Mouse (Mus musculus) layer of hippocampus, adult 2 months (tissue): ENCODE results near the gene Rplp2. TPM values are rescaled to one million over a fixed set of nuclear protein-coding genes. Genes with fewer than 3 reads are reported as not detected.

Source experiments
- DNase-seq, 2 experiments: peaks; one replicate each; pipeline ENCODE4 v3.0.0; 2022; ENCODE audit warnings: low spot score in 2 of 2
- H3K27ac ChIP-seq: fragments of 200-600 bp; 2 replicates; pipeline ENCODE4 v1.8.1; 2022
- H3K4me3 ChIP-seq: fragments of 200-600 bp; 2 replicates; pipeline ENCODE4 v1.8.1; 2022; ENCODE audit warnings: mild to moderate bottlenecking
- CTCF ChIP-seq: fragments of 200-600 bp; conservative IDR thresholded peaks from 2 replicates; pipeline ENCODE4 v1.8.1; 2022; ENCODE audit warnings: antibody characterized with exemption, mild to moderate bottlenecking, moderate library complexity
- total RNA-seq, 2 experiments: library from RNA; stranded (reverse); gene quantifications; 2 replicates each; pipeline ENCODE4 v1.2.3; 2021

The Rplp2 gene
- total RNA-seq, 2 experiments from 2014 or later, result 548 to 575 TPM

DNA sequence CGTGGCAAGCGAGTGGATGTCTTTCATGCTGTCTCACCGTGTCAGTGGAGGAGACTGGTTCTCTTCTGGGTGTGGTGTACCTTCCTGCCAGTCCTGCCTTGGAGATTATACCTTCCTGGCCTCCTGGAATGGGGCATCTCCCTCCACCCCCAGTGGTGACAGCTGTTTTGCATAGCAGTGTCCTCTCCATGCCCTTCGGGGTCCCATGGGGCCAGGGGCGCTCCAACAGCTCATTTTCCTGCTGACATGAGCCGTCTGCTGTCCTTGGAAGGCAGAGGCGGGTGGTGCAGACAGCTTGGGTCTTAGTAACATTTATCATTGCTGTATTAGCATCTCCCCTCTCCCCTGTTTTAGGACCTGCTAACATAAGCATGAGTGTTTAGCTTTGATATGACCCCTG, 40.0 kb downstream of the Rplp2 start:
- no peak overlapping the region for H3K27ac ChIP-seq
- H3K4me3 ChIP-seq, result no peak overlapping the region
- TF ChIP-seq CTCF, result no peak
- no peak for DNase-seq

DNA sequence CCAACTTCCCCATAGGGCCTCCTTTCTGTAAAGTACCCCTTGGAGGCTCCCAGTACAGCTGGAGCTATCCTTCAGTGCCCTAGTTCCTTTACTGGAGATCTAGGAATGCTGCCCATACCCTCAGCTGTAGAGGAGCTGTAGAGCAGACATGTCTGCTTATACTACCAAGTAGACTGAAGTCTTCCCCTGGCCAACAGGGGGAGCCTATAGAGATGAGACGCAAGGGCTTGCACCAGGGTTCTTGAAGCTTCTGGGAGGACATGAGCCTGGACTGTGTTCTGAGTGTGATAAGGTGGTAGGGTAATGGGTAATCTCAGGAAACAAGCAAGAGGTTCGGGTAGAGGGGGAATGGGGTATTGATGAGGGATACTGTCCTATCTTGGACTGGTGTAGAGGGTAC, 44.0 kb downstream of the Rplp2 start:
- peak; percentile 62 for TF ChIP-seq CTCF
- Histone ChIP-seq H3K4me3 (no peak overlapping the region), H3K27ac (no peak overlapping the region)
- no peak for DNase-seq

DNA sequence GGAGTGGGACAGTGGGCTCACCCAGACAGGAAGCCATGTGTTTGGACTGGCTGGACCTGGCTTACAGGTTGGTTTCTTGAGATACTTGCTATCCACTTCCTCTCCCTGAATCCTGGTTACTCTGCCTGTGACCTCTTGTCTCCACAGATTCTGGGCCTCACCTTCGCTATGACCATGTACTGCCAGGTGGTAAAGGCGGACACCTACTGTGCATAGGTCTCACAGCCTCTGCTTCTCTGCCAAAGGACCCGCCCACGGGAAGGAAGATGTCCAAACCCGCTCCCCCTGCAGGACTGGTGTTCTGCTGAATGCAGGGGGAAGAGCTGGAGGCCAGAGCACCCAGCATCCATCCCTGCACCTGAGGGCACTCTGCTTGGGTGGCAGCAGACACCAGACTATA, 45.6 kb downstream of the Rplp2 start:
- TF ChIP-seq CTCF, result no peak
- Histone ChIP-seq H3K4me3 (no peak overlapping the region), H3K27ac (no peak overlapping the region)
- no peak for DNase-seq

DNA sequence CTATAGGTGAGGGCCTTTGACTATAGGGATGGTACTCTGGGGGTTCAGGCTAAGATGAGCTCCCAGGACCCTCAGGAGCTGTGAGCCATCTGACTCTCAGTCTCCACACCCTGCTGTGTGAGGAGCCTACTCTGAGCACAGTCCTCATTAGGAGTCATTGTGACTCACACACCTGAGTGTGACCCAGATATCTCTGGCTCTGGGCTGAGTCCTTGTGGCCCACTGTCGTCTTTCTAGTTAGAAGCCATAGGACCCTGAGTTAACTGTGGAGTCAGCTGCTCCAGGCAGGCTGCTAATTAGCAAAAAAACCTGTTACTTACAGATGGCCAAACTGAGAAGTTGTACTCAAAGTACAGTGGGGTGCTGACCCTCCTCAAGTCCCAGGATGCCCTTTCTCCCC, 46.6 kb downstream of the Rplp2 start:
- no peak for DNase-seq
- TF ChIP-seq CTCF, result no peak
- H3K27ac ChIP-seq, result no peak overlapping the region
- H3K4me3 ChIP-seq, result no peak overlapping the region

DNA sequence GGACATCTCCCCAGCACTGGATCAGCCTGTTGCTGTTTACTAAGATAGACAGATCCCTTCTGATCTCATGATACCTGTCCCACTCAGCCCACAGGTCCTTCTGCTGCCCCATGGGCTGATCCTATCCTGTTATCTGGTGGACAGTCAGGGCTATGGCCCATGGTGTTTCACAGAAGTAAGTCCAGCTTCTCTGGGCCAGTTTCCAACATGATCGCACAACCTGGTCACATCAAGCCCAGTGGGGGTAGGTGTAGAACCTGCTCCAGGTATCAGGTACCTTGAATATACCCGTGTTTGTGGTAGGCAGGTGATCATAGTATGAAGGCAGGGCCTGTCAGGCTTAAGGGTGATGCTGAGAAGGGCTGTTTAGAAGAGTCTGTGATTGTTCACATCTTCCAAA, 48.2 kb downstream of the Rplp2 start:
- no peak overlapping the region for H3K27ac ChIP-seq

DNA sequence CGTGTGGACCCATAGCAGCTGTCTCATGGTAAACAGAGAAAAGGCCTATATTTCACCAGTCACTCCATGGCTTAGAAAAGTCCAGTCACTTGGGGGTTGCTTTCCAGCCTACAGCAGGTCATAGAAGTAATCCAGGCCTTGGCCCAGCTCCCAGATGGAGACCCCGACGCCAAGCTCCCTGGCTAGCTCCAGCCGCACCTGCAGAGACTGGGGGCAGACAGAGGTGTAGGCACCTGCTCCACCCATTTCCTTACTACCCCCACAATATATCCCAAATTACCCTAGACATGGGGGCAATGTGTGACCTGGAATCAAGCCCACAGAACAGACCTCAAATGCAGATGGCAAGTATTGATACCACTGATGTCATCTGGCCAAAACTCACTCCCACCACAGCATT, 48.8 kb downstream of the Rplp2 start:
- no peak for DNase-seq
- no peak for TF ChIP-seq CTCF
- Histone ChIP-seq H3K4me3 (no peak overlapping the region), H3K27ac (no peak overlapping the region)

More for the DNA sequence above, 48.2 kb downstream of the Rplp2 start:
- no peak for DNase-seq
- no peak overlapping the region for H3K4me3 ChIP-seq
- TF ChIP-seq CTCF, result no peak

DNA sequence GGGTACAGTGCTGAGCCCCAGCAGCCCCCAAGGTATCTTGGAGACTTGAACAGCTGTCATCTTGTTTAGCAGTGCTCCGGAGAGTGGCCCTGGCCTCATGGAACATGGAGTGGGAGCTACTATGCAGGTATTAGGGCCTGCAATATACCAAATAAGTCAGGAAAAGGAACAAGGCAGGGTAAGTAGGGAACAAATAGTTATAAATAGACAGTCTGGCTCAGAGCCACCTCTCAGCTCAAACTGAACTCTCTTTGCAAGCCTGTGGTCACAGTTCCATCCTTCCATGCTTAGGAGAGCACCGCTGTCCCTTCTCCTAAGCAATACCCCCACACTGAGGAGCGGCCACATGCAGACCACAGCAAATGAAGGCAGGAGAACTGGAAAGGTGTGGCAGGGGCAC, 50.4 kb downstream of the Rplp2 start:
- H3K4me3 ChIP-seq, result no peak overlapping the region
- DNase-seq, result no peak
- no peak for TF ChIP-seq CTCF
- H3K27ac ChIP-seq, result peak overlapping the region; percentile 28; the same call in 1 of the 2 replicates

Other genes with a start within 250 kb of the Rplp2 start
- not detected for gene Lmntd2, start 233.3 kb upstream of the Rplp2 start, total RNA-seq
- gene Rassf7, start 231.5 kb upstream of the Rplp2 start, total RNA-seq, result 1 to 10 TPM in 1 of 2 experiments, under 1 TPM in 1; 0.98 to 1.2 TPM
- gene Phrf1, start 218.6 kb upstream of the Rplp2 start, total RNA-seq, result 10 to 100 TPM; 72.8 to 76.1 TPM
- 1 to 10 TPM in 1 of 2 experiments, under 1 TPM in 1; 0.56 to 1.3 TPM for gene Irf7, start 180.9 kb upstream of the Rplp2 start, total RNA-seq
- gene Cdhr5, start 170.6 kb upstream of the Rplp2 start, total RNA-seq, result not detected
- not detected for gene Sct, start 168.2 kb upstream of the Rplp2 start, total RNA-seq
- under 1 TPM; 0.20 to 0.23 TPM for gene Drd4, start 155.4 kb upstream of the Rplp2 start, total RNA-seq
- gene Deaf1, start 119.7 kb upstream of the Rplp2 start, total RNA-seq, result 10 to 100 TPM; 74.1 to 77.0 TPM
- gene Tmem80, start 119.6 kb upstream of the Rplp2 start, total RNA-seq, result 10 to 100 TPM; 32.9 to 33.7 TPM
- 1 to 10 TPM; 4.9 to 5.1 TPM for gene Eps8l2, start 108.5 kb upstream of the Rplp2 start, total RNA-seq
- 100 to 1,000 TPM; 111 to 114 TPM for gene Taldo1, start 55.2 kb upstream of the Rplp2 start, total RNA-seq
- gene Gatd1, start 33.2 kb upstream of the Rplp2 start, total RNA-seq, result 10 to 100 TPM; 42.1 to 45.1 TPM
- 100 to 1,000 TPM; 251 to 263 TPM for gene Cend1, start 17.9 kb upstream of the Rplp2 start, total RNA-seq
- gene Slc25a22, start 9.5 kb upstream of the Rplp2 start, total RNA-seq, result 100 to 1,000 TPM; 338 to 343 TPM
- 1 to 10 TPM; 1.1 to 1.7 TPM for gene Pidd1, start 3.3 kb upstream of the Rplp2 start, total RNA-seq
- gene Pnpla2, start 7.8 kb downstream of the Rplp2 start, total RNA-seq, result 10 to 100 TPM; 25.1 to 28.3 TPM
- 1 to 10 TPM; 4.1 to 6.7 TPM for gene Cracr2b, start 13.7 kb downstream of the Rplp2 start, total RNA-seq
- 10 to 100 TPM; 23.4 to 25.1 TPM for gene Cd151, start 20.0 kb downstream of the Rplp2 start, total RNA-seq
- 10 to 100 TPM; 38.7 TPM for gene Polr2l, start 27.8 kb downstream of the Rplp2 start, total RNA-seq
- gene Tspan4, start 27.9 kb downstream of the Rplp2 start, total RNA-seq, result 10 to 100 TPM; 13.6 to 13.7 TPM
- 10 to 100 TPM; 83.1 to 85.1 TPM for gene Chid1, start 92.5 kb downstream of the Rplp2 start, total RNA-seq
- 100 to 1,000 TPM; 226 to 243 TPM for gene Ap2a2, start 114.8 kb downstream of the Rplp2 start, total RNA-seq
- not detected for gene Muc6, start 207.9 kb downstream of the Rplp2 start, total RNA-seq
- gene Muc2, start 243.0 kb downstream of the Rplp2 start, total RNA-seq, result under 1 TPM in 1 of 2 experiments, not detected in 1; 0.27 TPM